Mouse (Mus musculus): ENCODE measurements around the gene Amn.
A peak's percentile ranks its signal among the peaks of the same experiment; 100 is the strongest.

Gene Amn

DNA sequence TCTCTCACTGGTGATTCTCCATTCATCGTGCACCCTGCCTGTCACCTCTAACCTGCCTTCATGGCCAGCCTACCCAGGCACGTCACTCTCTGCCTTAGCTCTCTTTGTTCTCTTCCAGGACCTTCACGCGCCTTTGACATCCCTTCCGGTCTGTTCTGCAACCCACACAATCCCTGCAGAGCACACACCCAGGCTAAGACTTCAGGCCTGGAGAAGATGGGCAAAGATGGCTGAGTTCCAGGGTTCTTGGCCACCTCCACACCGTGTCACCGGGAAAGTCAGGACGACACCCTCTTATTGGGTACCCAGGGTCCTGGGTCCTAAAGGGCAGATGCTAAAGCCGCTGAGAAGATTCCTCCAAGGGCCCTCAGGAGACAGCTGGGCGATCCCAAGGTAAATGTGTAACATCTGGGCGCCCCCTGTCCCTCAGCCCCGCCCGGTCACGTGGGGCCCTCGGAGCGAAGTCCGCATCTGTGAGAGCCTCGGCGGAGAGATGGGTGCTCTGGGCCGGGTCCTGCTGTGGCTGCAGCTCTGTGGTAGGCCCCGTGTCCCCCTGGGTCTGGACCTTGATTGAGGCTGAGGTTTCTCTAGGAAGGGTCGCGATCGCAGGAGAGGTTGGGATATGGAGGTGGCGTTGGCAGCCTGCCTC, at the start of gene Amn:
TSS of gene Amn (plus strand) at position 467 of the 649 bp plus-strand sequence.
- DNase-seq (ENCODE audit: low spot score in 2 of 2) = no peak

DNA sequence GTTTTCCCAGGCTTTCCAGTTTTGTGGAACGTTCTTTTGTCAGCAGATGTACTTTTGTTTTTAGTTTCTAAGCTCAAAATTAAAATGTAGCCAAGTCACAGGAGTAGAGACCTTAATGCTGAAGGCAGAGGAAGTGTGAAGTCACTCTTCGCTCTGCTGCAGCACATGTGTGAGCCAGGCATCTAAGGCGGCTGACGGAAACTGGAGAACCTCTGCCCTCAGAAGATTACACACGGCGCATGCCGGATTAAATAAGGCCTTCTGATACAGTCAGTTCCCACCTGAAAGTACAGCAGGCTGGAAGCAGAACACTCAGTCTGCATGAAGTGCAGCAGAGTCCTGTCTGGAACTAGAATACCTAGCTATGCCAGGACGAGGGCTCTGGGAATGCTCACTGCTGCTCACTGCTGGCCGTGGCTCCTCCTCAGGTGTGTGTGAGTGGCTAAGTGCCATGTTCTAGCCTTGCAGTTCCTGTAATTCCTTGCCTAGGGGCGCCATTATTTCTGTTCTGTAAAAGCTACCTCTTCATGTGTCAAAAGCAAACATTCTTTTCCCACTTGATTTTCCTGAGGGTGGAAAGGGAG, 45.6 kb upstream of the Amn start:
- no peak for DNase-seq (ENCODE audit: low spot score in 2 of 2)

DNA sequence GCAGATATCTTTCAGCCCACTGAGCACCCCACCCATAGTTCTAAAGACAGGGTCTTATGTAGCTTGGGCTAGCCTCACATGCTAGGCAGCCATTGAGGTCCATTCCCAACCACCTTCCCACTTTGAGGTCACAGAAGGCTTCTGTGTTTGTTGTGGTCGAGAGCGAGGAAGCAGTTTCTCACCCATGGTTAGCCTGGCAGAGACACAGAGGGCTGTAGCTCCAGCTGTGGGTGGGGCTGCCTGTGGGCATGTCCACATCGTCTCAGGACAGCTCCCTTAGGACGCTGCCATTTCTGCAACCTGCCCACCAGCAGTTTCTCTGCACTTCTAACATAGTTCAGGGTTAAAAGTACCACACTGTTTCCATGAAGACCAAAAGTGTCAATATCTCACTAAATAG, 43.5 kb upstream of the Amn start:
- DNase-seq (ENCODE audit: low spot score in 2 of 2) = no peak

DNA sequence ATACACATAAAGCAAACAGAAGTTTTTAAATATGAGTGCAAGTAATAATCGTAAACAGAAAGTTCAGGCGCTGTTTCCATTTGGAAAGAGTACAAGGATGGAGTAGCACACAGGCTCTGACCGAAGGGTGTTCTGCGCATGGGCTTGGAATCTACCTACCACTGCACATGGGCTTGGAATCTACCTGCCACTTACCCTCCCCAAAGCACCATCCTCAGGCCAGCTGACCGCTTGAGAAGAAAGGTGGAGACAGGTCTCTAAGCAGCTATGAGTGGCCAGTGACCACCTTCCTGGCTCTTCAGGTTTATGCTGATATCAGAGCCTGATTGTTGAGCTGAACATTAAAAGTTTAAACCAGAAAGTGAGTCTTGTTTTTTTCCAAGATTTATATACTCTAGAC, 42.4 kb upstream of the Amn start:
- no peak for DNase-seq (ENCODE audit: low spot score in 2 of 2)

DNA sequence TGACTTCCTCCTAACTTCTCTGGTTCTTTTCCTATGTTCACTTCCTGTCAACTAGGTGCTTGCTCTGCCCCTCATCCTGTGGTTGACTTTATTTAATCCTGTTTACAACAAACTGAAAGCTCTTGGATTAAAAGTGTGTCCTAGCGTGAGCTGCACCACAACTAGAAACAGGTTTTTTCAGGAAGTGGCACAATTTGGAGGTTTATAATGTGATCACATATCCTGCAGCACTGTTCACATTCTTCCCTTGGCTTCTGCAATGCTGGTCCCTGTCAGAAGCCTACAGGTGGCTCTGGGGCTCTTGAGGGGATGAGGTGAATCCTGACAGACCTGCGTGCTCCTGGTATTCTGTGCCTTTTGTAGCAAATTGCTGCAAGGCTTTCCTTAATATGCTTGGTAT, 40.1 kb upstream of the Amn start:
- no peak for DNase-seq (ENCODE audit: low spot score in 2 of 2)

DNA sequence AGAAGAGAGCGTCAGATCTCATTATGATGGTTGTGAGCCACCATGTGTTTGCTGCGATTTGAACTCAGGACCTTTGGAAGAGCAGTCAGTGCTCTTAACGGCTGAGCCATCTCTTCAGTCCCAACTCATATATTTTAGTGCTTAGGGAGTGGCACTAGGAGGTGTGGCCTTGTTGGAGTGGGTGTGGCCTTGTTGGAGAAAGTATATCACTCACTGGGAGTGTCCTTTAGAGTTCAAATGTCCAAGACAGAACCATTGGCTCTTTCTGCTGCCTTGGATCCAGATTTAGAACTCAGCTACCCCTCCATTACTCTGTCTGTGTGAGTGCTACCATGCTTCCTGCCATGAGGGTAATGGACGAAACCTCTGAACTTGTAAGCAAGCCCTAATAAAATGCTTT, 37.1 kb upstream of the Amn start:
- DNase-seq (ENCODE audit: low spot score in 2 of 2) = no peak

DNA sequence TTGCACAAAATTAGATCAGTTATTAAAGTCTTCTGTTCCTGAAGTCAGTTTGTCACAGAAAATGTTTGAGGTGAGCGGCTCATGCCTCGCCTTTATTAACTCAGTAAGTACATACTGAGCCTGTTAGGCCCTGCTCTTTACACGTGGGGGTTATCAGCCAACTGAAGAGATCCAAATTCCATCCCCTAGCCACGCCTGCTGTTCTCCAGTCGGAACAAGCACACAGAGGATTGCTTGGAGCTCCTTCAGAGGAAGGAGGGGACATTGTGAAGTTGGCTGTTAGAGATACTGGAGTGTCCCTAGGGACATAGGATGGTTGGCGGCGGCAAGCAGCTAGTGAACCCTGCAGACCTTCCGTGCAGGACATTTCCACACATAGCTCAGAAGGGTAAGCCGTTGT, 36.5 kb upstream of the Amn start:
- no peak for DNase-seq (ENCODE audit: low spot score in 2 of 2)

DNA sequence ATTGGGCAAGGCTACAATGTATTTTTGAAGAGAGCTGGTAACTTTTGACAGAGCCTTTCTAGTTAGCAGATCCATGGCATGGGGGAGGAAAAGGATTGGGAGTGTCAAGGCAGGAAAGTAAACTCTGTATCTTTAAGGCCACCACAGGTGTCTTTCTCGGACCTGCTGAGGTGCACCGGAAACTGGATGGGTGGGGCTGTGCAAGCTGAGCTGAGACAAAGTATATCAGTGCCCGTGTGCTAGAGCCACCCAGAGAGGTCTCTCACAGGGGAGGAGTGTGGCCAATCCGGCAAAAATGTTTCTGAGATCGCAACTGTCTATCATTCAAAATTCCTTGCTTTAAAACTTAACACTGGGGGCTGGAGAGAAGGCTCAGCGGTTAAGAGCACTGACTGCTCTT, 35.3 kb upstream of the Amn start:
- DNase-seq (ENCODE audit: low spot score in 2 of 2) = no peak

DNA sequence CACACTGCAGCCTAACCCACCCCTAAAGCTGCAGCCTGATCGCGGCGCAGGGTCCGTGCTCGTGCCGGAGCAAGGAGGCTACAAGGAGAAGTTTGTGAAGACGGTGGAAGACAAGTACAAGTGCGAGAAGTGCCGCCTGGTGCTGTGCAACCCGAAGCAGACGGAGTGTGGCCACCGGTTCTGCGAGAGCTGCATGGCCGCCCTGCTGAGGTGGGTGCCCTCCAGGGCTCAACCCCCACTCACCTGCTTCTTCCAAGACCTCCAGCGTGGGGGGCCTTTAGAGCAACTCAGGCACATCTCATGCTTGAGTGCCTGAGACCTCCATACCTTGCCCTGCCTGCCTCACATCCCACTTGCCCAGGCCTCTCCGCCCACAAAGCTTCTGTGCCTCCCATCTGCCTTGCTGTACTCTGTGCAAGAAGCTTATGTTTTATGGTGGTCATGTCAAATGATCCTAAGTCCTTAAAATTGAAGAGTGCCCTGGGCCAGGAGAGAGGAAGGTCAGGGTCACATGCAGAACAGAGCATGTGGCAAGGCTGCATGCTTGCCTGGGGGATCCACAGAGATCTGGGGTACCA, 33.2 kb upstream of the Amn start:
- peak in 1 of 2 experiments; percentile 28 for DNase-seq (ENCODE audit: low spot score in 2 of 2)

DNA sequence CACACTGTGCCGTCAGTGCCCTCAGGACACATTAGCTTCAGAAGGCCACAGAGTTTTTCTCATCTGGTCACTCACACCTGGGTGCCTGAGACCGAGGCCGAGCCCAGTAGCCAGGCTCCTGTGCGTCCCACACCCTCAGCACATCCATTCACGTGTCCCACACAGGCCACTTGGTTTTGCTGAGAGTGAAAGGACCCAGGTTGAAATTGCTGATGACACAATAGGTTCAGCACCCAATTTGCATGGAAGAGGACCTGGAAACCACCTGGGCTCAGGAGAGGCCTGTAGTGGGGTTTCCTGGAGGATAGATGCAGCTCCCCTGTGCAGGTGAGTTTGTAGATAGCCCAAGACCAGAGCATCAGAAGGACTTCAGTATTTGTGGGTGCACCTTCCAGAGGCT, 32.5 kb upstream of the Amn start:
- DNase-seq (ENCODE audit: low spot score in 2 of 2) = no peak

DNA sequence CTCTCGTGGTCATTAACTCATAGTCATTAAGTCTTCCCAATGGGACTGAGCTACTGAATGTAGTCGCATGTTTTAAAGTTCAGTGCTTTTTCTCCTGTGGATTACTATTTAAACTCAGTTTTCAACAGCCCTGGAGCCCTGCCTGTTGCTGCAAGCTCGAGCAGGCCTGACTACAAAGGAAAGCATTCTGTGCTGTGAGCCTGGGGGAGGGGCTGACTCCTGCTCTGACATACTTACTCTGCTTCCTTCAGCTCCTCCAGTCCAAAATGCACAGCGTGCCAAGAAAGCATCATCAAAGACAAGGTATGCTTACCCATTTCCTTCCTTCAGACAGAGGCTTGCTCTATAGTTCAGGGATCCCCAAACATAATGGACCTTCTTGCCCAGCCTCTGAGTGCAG, 32.1 kb upstream of the Amn start:
- peak in 1 of 2 experiments; percentile 36 for DNase-seq (ENCODE audit: low spot score in 2 of 2)

DNA sequence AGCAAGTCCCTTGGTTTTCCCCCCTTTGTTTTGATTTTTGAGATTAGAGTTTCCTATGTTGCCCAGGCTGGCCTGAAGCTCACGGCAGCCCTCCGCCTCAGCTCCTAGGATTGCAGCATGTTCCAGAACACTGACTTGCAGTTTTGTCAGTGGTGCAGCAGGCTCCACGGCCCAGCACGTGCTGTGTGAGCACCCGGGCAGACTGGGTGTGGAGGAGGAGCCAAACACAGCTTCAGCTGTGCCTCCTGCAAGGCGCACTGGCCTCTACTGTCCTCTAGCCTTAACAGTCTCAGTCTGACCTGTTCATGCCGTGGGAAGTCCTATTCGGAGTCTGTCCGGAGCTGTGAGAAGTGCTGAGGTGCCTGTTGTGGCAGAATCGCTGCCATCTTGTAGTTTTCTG, 31.0 kb upstream of the Amn start:
- no peak for DNase-seq (ENCODE audit: low spot score in 2 of 2)

DNA sequence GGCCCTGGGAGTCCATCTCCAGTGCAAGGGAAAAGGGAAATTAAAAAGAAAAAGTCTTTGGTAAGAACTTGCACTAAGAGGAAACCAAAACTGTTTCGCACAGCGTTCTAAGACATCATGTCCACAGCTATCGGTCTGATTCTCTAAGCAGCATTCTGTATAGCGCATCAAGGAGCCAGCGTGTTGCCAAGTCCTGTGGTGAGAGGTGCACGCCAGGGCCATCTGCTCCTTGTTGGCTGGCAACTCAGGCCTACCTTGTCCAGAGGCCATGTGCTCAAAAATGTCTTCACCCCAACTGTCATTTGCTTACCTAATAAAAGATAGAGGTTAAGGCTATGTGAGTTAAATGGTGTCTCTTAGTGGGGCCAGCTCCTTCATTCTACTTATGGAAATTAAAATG, 29.0 kb upstream of the Amn start:
- DNase-seq (ENCODE audit: low spot score in 2 of 2) = no peak

DNA sequence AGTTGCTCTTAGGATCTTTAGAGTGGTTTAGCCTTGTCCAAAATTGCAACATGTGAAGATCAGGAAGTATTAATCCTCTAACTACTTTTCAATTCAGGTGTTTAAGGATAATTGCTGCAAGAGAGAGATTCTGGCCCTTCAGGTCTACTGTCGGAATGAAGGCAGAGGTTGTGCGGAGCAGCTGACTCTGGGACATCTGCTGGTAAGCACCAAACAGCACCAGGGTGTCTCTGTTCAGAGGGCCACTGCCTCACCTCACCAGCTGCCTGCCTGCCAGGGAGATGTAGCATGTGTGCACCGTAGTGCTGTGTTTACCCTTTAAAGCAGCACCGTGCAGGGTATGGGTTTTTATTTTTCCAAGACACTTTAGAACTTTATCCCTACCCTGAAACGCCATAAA, 28.5 kb upstream of the Amn start:
- no peak for DNase-seq (ENCODE audit: low spot score in 2 of 2)

DNA sequence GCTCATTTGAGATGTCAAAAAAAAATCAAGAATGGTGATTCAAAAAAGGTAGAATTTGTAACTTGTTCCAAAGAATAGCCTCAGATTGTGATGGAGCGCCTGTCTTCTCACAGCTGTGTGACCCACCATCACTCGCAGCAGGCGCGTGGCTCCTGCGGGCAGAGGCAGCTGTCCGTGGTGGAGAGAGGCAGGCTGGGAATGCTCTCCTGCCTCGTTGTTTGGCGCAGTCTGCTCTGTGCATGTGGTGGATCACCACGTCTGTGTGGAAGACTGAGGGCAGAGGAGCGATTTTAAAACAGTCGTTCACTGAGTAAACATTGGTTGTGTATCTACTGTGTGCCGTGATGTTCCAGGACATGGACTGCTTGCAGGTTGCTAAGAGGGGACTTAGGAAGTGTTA, 27.2 kb upstream of the Amn start:
- no peak for DNase-seq (ENCODE audit: low spot score in 2 of 2)

DNA sequence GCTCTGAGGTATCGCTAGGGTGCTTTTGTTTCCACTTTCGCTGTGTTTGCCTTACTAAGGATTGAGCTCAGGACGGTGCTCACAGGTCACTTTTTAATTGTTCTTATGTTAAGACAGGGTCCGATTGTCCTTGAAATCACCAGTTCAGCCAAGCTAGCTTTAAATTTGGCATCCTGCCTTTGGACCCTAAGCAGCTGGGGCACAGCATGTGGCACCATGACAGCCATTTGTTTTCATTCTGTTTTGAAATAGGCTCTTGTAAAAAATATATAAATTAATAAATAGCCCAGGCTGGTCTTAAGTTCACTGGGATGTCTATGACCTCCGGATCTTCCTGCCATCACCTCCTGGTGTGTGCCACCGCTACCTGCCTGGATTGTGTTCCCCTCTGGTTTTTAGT, 25.8 kb upstream of the Amn start:
- no peak for DNase-seq (ENCODE audit: low spot score in 2 of 2)

DNA sequence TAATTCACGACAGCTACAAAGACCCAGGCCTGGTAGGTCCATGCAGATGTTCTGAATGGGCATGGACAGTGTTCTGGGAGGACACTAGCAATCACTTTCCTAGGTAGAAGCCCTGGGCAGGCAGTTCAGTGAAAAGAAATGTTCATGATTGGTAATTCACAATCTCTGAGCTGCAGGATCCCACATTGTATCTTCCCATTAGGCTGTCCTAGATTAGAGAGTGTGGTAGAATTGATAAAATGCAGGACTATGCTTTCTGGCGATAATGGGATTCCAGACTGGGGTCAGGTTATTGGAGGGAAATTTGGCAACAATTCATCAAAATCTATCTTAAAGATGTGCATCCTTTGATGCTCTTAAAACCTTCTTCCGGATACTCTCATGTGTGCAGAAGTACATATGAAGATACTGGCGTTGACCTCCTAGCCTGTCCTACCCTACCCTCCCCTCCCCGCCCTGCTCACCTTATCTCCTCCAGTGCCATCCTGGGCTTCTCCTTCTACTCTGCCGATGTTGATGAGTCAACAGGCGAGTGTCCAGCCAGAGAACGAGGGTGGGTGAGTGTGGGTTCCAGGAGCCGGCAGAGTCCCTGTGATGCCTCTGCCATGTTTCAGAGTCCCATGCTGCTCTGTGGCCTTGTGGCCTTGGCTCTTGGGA, 24.0 kb upstream of the Amn start:
- DNase-seq (ENCODE audit: low spot score in 2 of 2) = no peak

DNA sequence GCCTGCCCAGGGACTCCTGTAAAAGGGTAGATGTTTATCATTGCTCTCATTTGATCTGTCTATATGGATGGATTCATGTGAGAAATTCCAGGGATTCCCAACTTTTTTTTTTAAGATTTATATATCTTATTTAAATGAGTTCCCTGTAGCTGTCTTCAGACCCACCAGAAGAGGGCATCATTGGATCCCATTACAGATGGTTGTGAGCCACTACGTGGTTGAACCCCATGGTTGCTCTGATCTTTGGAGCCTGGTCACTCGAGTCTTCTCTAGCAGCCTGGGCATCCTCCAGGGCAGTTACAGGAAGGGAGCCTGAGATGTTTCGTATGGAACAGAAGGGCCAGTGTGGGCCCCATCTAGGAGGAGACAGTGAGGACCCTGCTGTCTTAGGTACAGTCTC, 21.8 kb upstream of the Amn start:
- no peak for DNase-seq (ENCODE audit: low spot score in 2 of 2)

DNA sequence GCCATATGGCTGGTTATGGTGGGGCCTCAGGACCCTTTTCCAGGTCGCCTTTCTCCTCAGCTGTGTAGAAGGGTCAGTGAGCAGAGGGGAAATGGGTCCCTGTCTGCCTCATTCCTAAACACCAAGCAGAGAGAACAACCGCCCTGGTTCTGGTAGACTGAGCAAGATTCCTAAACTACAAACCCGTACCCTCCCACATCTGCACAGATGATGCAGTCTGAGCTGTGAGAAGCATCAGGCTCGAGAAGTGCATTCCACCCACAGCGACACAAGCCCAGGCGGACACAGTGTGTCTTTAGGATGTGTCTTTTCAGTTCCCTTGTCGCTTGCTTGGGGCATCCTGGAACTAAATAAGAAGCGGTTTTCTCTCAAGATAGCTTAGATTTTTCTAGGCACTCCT, 20.8 kb upstream of the Amn start:
- peak in 1 of 2 experiments; percentile 31 for DNase-seq (ENCODE audit: low spot score in 2 of 2)

DNA sequence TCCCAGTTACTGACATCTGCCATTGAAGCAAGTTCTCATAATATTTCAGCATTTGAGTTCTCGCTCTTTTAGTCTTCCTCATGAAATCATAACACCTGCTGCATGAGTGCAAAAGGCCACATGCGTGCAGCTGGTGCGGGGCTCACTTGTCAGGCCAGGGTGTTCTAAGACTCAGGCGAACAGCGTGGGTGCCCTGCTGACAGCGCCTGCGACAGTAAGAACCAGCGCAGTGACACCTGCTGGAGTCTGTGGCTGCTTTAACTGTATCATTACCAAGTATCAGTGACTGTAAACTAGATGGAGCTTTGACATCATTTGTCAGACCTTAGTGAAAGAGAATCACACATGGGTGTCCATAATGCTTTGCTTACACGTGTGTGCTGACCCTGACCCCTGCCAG, 19.7 kb upstream of the Amn start:
- DNase-seq (ENCODE audit: low spot score in 2 of 2) = peak in 1 of 2 experiments; percentile 26

DNA sequence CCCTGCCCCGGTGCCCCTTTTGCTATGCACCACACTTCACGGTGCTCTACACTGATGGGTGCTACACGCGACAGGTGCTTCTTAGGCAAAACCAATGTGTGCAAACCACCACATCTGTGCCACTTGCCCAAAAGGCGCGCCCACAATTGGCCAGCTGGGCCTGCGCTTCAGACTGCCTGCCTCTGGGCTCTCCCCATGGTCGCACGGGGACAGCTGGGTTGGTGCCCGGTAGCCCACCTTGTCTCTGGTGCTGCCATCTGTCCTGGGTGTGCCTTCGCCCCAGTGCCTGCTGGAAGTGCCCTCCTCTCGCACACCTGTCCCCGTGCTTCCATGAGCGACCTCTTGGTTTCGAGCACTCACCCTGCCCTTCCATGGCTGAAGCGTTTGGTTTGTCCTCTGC, 7.2 kb upstream of the Amn start:
- no peak for DNase-seq (ENCODE audit: low spot score in 2 of 2)

DNA sequence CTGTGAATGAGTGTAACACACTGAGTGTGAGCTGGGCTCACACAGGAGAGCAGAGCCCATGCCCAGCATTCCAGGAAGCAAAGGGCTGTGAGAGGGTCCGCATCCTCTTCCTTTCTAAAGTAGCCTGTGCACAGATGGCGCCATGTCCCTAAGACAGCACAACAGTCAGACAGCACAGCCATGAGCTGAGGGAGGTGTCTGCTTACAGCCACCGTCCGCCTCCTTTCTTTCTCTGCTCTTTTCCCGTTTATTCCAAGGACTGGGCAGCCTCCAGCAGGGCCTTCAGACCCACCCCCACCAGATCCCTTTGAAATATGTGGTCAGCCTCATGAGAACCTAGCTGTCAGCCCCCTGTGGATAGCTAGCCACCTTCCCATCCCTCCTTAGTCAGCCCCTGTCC, 5.7 kb upstream of the Amn start:
- no peak for DNase-seq (ENCODE audit: low spot score in 2 of 2)

DNA sequence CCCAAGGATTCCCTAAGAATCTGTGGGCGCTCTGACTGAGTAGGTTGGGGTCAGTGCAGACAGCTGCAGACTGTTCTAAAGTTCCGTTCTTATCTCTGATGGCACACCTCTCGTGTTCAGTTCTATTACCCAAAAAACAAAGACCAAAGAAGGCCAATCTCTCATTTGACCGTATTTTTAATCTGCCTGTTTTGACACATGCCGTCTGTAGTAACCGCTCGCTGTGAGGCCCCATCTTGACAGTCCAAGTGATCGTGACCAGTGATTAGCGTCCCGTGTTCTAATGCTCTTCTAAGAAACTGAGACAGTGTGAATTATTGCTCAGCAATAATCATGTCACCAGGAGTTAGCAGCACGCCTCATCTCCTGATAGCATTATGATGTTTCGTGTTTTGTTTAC, 4.3 kb upstream of the Amn start:
- DNase-seq (ENCODE audit: low spot score in 2 of 2) = no peak
